Mouse (Mus musculus) kidney, embryonic 14.5 days (tissue): Measurements from ENCODE around the gene Gm11555. TPM values are rescaled to one million over a fixed set of nuclear protein-coding genes. Genes with fewer than 3 reads are reported as not detected.
"Not testable (repeated sequence)": the region's sequence is repeated elsewhere in the genome, so short reads cannot be mapped to it uniquely, and the experiment has no call there.

Source experiments
- ATAC-seq: fragments of 200-750 bp; cut with Nextera tagmentation; 2 replicates; pipeline ENCODE4 v1.8.0; 2017; ENCODE audit warnings: moderate number of reproducible peaks, mild to moderate bottlenecking, moderate TSS enrichment, moderate library complexity; ENCODE audit not compliant: low FRiP score, low TSS enrichment
- H3K27ac ChIP-seq: fragments of 300-500 bp; sonication (generic); 2 replicates; pipeline ENCODE4 v1.5.1; 2014; ENCODE audit warnings: low read depth, mild to moderate bottlenecking, low read length, moderate library complexity, mixed read lengths
- H3K27me3 ChIP-seq: fragments of 300-500 bp; sonication (generic); 2 replicates; pipeline ENCODE4 v1.6.1; 2014; ENCODE audit warnings: mild to moderate bottlenecking, low read length; ENCODE audit not compliant: control insufficient read depth, insufficient read depth
- H3K36me3 ChIP-seq: fragments of 300-500 bp; sonication (generic); 2 replicates; pipeline ENCODE4 v1.6.1; 2014; ENCODE audit warnings: low read length, mixed read lengths; ENCODE audit not compliant: control insufficient read depth, insufficient read depth
- H3K4me1 ChIP-seq: fragments of 300-500 bp; sonication (generic); 2 replicates; pipeline ENCODE4 v1.6.1; 2014; ENCODE audit warnings: low read length, mixed read lengths; ENCODE audit not compliant: control insufficient read depth, insufficient read depth
- H3K4me2 ChIP-seq: fragments of 300-500 bp; sonication (generic); replicated peaks from 2 replicates; pipeline ENCODE4 v1.6.1; 2014; ENCODE audit warnings: low read depth, mild to moderate bottlenecking, low read length
- H3K4me3 ChIP-seq: fragments of 300-500 bp; sonication (generic); 2 replicates; pipeline ENCODE4 v1.5.1; 2014; ENCODE audit warnings: mild to moderate bottlenecking, low read length
- H3K9ac ChIP-seq: fragments of 300-500 bp; sonication (generic); 2 replicates; pipeline ENCODE4 v1.6.1; 2014; ENCODE audit warnings: low read depth, mild to moderate bottlenecking, low read length, moderate library complexity
- H3K9me3 ChIP-seq: fragments of 300-500 bp; sonication (generic); 2 replicates; pipeline ENCODE4 v1.6.1; 2016; ENCODE audit warnings: low read length; ENCODE audit not compliant: control insufficient read depth
- WGBS: fragments of 180-500 bp; shearing (Covaris S2); extraction: QIAGEN DNeasy Blood & Tissue Kit; methylation state at CpG from one replicate; pipeline ENCODE4 v1.1.7; 2014; 5-methylcytosine and 5-hydroxymethylcytosine counted together
- polyA plus RNA-seq: library from polyadenylated mRNA; unstranded; fragments of >200 nt; fragmentation: Nextera tagmentation; extraction: Ambion mirVana; gene quantifications from 2 replicates; pipeline ENCODE4 v1.2.1, GENCODE M21; 2014

The Gm11555 gene
- polyA plus RNA-seq, 1 experiment from 2014 or later: not detected

GRCm38 (mm10) chr11:99620335-99620734 lies 29.7 kb downstream of the Gm11555 start, which contains the start of gene Gm11562:
Gene Gm11562, minus strand, starts transcription at chr11:99620435.
- no peak within 1 kb of the TSS for H3K27ac ChIP-seq
- no peak within 1 kb of the TSS for H3K4me2 ChIP-seq
- WGBS: 77% methylated on average over 2 of the region's 2 CpGs
- H3K4me1 ChIP-seq: no peaks in the 10 kb centered on the region
- H3K9me3 ChIP-seq: no peaks in the 10 kb centered on the region
- H3K36me3 ChIP-seq: no peaks in the 10 kb centered on the region
- no peak within 1 kb of the TSS for H3K4me3 ChIP-seq
- ATAC-seq: no peak
- no peaks in the 10 kb centered on the region for H3K27me3 ChIP-seq
- no peak within 1 kb of the TSS for H3K9ac ChIP-seq

DNA sequence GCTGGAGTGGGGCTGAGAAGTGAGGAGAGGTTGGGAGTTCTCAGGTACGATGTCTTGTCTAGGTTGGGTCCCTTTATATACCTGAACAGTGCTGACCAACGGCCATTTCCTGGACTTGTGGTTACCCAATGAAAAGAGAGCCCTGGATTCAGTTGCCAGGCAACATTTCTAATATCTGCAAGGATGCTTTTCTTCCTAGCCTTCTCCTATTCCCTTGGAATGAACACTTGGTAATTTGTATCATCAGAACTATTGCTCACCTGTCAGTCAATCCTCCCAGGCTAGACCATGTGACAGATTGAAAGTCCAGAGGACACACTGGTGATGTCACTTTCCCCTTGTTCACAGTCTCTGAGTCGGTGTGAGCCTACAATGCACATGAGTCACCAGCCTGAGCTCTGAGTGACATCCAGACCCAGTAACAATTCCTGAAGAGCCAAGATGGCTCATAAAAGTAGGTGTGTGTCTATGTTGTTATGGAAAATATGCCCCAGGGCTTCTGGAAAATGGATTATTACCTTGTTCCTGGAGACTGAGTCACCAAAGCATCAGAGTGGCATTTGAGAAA lies 35.2 kb downstream of the Gm11555 start, which contains the start of gene Krtap2-4:
Krtap2-4 (minus strand) TSS at position 51 of the 568 bp plus-strand sequence.
- no peaks in the 10 kb centered on the region for H3K36me3 ChIP-seq
- H3K4me1 ChIP-seq: no peaks in the 10 kb centered on the region
- H3K4me3 ChIP-seq: no peak within 1 kb of the TSS
- WGBS: 70% methylated on average over 3 of the region's 3 CpGs
- no peak within 1 kb of the TSS for H3K9ac ChIP-seq
- no peaks in the 10 kb centered on the region for H3K27me3 ChIP-seq
- H3K27ac ChIP-seq: no peak within 1 kb of the TSS
- no peaks in the 10 kb centered on the region for H3K9me3 ChIP-seq
- no peak within 1 kb of the TSS for H3K4me2 ChIP-seq
- ATAC-seq: no peak

- not testable (repeated sequence) for H3K4me2 ChIP-seq, H3K27me3 ChIP-seq, ATAC-seq, H3K27ac ChIP-seq, H3K9me3 ChIP-seq, H3K4me3 ChIP-seq, H3K36me3 ChIP-seq, H3K9ac ChIP-seq, H3K4me1 ChIP-seq
- 71% methylated on average over 1 of the region's 2 CpGs for whole genome bisulfite sequencing
Observed at GRCm38 (mm10) chr11:99610089-99610488, 39.9 kb downstream of the Gm11555 start, which contains the start of gene Gm11937. Gene Gm11937, minus strand, starts transcription at chr11:99610189.

DNA sequence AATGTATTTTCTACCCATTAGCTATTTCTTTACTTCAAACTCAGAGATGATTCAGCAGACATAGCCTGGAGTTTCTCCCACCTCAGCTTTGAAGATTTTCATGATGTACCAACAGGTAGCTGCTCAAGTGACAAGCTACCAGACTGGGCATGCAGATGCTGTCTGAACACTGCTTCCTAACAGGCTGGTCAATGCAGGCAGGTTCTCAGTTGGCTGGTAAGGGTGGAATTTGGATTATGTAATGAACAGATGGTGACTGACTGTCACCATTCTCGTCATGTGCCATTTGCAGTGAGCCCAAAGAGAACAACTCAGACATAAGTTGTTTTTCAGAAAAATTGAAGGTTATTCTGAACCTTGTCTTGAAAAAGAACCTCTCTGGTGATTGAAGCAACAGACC lies 40.9 kb downstream of the Gm11555 start:
- ATAC-seq: no peak
- no peaks in the 10 kb centered on the region for H3K4me1 ChIP-seq
- WGBS: 81% methylated on average over 1 of the region's 1 CpGs
- H3K4me3 ChIP-seq: no peak overlapping the region
- H3K9me3 ChIP-seq: no peaks in the 10 kb centered on the region
- H3K36me3 ChIP-seq: no peaks in the 10 kb centered on the region
- H3K4me2 ChIP-seq: no peak overlapping the region
- H3K27ac ChIP-seq: no peak overlapping the region
- H3K9ac ChIP-seq: no peak overlapping the region; the same call in 1 of the 2 replicates
- no peaks in the 10 kb centered on the region for H3K27me3 ChIP-seq

- not testable (repeated sequence) for H3K9ac ChIP-seq, H3K4me3 ChIP-seq, H3K27me3 ChIP-seq, H3K4me1 ChIP-seq, H3K27ac ChIP-seq, ATAC-seq, H3K4me2 ChIP-seq, H3K9me3 ChIP-seq, H3K36me3 ChIP-seq
- WGBS: 65% methylated on average over 1 of the region's 1 CpGs
Observed at GRCm38 (mm10) chr11:99603208-99603607, 46.8 kb downstream of the Gm11555 start, which contains the start of gene Gm11938. Gene Gm11938, minus strand, starts transcription at chr11:99603308.

Other genes with a start within 250 kb of the Gm11555 start
- gene Krt12, start 228.0 kb downstream of the Gm11555 start, polyA plus RNA-seq: not detected in 2 replicates
- gene Krt20, start 212.1 kb downstream of the Gm11555 start, polyA plus RNA-seq: 0.22 and 0.36 TPM in 2 replicates
- 24.7 and 33.3 TPM in 2 replicates for gene Krt23, start 157.1 kb downstream of the Gm11555 start, polyA plus RNA-seq
- 0.43 and 0.69 TPM in 2 replicates for gene Krt39, start 128.9 kb downstream of the Gm11555 start, polyA plus RNA-seq
- gene Krt40, start 107.1 kb downstream of the Gm11555 start, polyA plus RNA-seq: not detected in 2 replicates
- not detected in 2 replicates for gene Krtap3-3, start 99.4 kb downstream of the Gm11555 start, polyA plus RNA-seq
- gene Krtap3-2, start 93.4 kb downstream of the Gm11555 start, polyA plus RNA-seq: not detected in 2 replicates
- gene Gm11939, start 90.8 kb downstream of the Gm11555 start, polyA plus RNA-seq: not detected in 2 replicates
- not detected in 2 replicates for gene Krtap3-1, start 83.6 kb downstream of the Gm11555 start, polyA plus RNA-seq
- gene Krtap1-5, start 69.2 kb downstream of the Gm11555 start, polyA plus RNA-seq: not detected in 2 replicates
- not detected in 2 replicates for gene Krtap1-4, start 66.6 kb downstream of the Gm11555 start, polyA plus RNA-seq
- gene Krtap1-3, start 58.9 kb downstream of the Gm11555 start, polyA plus RNA-seq: not detected in 2 replicates
- not detected in 2 replicates for gene Krtap9-3, start 52.1 kb downstream of the Gm11555 start, polyA plus RNA-seq
- gene Gm11938, start 46.9 kb downstream of the Gm11555 start, polyA plus RNA-seq: not detected in 2 replicates
- not detected in 2 replicates for gene Gm11937, start 40.0 kb downstream of the Gm11555 start, polyA plus RNA-seq
- gene Krtap2-4, start 35.4 kb downstream of the Gm11555 start, polyA plus RNA-seq: not detected in 2 replicates
- gene Gm11562, start 29.8 kb downstream of the Gm11555 start, polyA plus RNA-seq: not detected in 2 replicates
- gene Krtap4-1, start 22.0 kb downstream of the Gm11555 start, polyA plus RNA-seq: not detected in 2 replicates
- not detected in 2 replicates for gene Krtap4-2, start 15.2 kb downstream of the Gm11555 start, polyA plus RNA-seq
- gene Krtap4-7, start 6.1 kb downstream of the Gm11555 start, polyA plus RNA-seq: not detected in 2 replicates
- not detected in 2 replicates for gene Gm11563, start 8.7 kb upstream of the Gm11555 start, polyA plus RNA-seq
- not detected in 2 replicates for gene Krtap4-6, start 15.7 kb upstream of the Gm11555 start, polyA plus RNA-seq
- gene Gm14190, start 40.5 kb upstream of the Gm11555 start, polyA plus RNA-seq: not detected in 2 replicates
- gene Gm14180, start 84.1 kb upstream of the Gm11555 start, polyA plus RNA-seq: not detected in 2 replicates
- gene Gm11595, start 122.7 kb upstream of the Gm11555 start, polyA plus RNA-seq: not detected in 2 replicates
- not detected in 2 replicates for gene Krtap4-8, start 130.5 kb upstream of the Gm11555 start, polyA plus RNA-seq
- gene Krtap4-9, start 135.0 kb upstream of the Gm11555 start, polyA plus RNA-seq: not detected in 2 replicates
- gene Gm11596, start 143.2 kb upstream of the Gm11555 start, polyA plus RNA-seq: not detected in 2 replicates
- gene Gm11569, start 148.7 kb upstream of the Gm11555 start, polyA plus RNA-seq: not detected in 2 replicates
- gene Gm11554, start 154.2 kb upstream of the Gm11555 start, polyA plus RNA-seq: not detected in 2 replicates
- gene Krtap4-13, start 159.7 kb upstream of the Gm11555 start, polyA plus RNA-seq: not detected in 2 replicates
- not detected in 2 replicates for gene Gm11564, start 165.4 kb upstream of the Gm11555 start, polyA plus RNA-seq
- not detected in 2 replicates for gene 2300003K06Rik, start 187.8 kb upstream of the Gm11555 start, polyA plus RNA-seq
- gene Krtap4-16, start 201.4 kb upstream of the Gm11555 start, polyA plus RNA-seq: not detected in 2 replicates
- gene Gm11568, start 207.7 kb upstream of the Gm11555 start, polyA plus RNA-seq: not detected in 2 replicates
- gene Gm11559, start 214.2 kb upstream of the Gm11555 start, polyA plus RNA-seq: not detected in 2 replicates
- gene Krtap9-1, start 223.2 kb upstream of the Gm11555 start, polyA plus RNA-seq: not detected in 2 replicates
- gene Gm11567, start 229.0 kb upstream of the Gm11555 start, polyA plus RNA-seq: not detected in 2 replicates